In the genomic region with DNA sequence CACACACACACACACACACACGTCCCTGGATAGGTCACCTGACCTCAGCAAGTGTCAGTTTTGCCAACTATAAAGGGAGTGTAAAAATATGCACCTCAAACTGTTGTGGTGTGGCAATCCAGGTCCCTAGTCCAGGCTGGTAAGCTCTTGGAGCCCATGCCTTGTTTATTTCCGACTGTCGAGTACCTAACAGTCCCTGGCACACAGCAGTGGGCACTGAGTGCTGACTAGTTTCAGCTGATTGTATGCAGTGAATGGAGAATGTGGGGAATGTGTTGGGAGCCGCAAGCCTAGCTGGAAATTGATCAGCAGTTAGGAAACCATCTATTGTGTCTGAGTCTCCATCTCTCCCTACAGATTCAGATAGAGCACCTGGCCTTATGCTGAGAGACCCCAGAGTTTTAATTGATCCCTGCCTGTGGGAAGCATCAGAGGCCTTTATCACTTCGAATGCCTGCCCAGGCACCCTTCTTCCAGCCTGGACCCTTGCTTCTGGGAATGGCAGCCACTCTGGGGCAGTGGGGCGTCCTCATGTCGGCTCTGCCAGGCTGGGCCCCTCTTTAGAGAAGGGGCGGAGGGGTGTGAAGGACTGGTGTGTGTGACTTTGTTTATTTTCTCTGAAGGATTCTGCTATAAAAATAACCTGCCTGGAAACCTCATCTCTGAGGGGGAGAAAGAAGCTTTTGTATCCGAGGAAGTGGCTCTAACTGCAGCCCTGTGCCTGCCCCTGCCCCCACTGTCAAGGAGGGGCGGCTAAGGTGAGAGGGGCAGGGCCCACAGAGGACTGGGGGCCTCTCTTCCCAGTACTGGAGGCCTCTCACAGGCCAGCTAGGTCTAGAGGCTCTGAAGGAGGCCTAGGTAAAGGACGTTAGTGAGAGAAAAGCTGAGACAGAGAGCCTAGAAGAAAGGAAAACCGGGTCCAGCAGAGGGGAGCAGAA, we compare ENCODE assay signal across 14 mouse cellular contexts. TPM values are rescaled to one million over a fixed set of nuclear protein-coding genes. Genes with fewer than 3 reads are reported as not detected.
A peak's percentile ranks its signal among the peaks of the same experiment; 100 is the strongest.
DNase-seq lines count a peak whose midpoint lies in the region; ATAC-seq lines count a peak whose summit lies in the region.
"Had no signal": no experiment of that assay in that cellular context is flagged by ENCODE, and none has a peak within 500 bp of the region (broad histone marks: within the 10 kb centered on the region; RNA-seq: fewer than 3 reads in every experiment).

No protein-coding gene starts in this region.

- peak; percentile 62; the same call in 1 of the 2 replicates for ATAC-seq in kidney, embryonic 16.5 days (ENCODE audit: low FRiP score, low TSS enrichment)
- peak; percentile 65 for ATAC-seq in embryonic facial prominence, embryonic 14.5 days (ENCODE audit: low read depth)
- 0 out of 2 replicates have a peak, but pooled peaks have one; percentile 47 for ATAC-seq in intestine, embryonic 14.5 days (replicated peaks; ENCODE audit: low FRiP score, low TSS enrichment, low read depth)
- no peak for ATAC-seq in midbrain, embryonic 14.5 days (ENCODE audit: low FRiP score, low TSS enrichment)

- no peak overlapping the region for H3K4me3 ChIP-seq in kidney, embryonic 16.5 days (ENCODE audit: low read length)
- H3K4me3 ChIP-seq in embryonic facial prominence, embryonic 14.5 days (ENCODE audit: low read depth, low read length): no peak overlapping the region
- no peak overlapping the region for H3K4me3 ChIP-seq in intestine, embryonic 14.5 days (ENCODE audit: low read depth, low read length)
- no peak overlapping the region for H3K4me3 ChIP-seq in midbrain, embryonic 14.5 days (replicated peaks; ENCODE audit: low read depth, low read length)
- H3K4me3 ChIP-seq: stomach, embryonic 15.5 days had no signal

- no peak overlapping the region for H3K4me2 ChIP-seq in kidney, embryonic 16.5 days (replicated peaks; ENCODE audit: low read depth, low read length)
- no peak overlapping the region for H3K4me2 ChIP-seq in embryonic facial prominence, embryonic 14.5 days (ENCODE audit: low read depth, low read length)
- no peak overlapping the region for H3K4me2 ChIP-seq in intestine, embryonic 14.5 days (ENCODE audit: low read length)
- no peak overlapping the region for H3K4me2 ChIP-seq in midbrain, embryonic 14.5 days (ENCODE audit: low read length)
- H3K4me2 ChIP-seq: stomach, embryonic 15.5 days had no signal

- H3K9ac ChIP-seq in kidney, embryonic 16.5 days (replicated peaks; ENCODE audit: low read length): peak overlapping the region; percentile 42; the same call in 1 of the 2 replicates
- peak overlapping the region; percentile 45; the same call in 1 of the 2 replicates for H3K9ac ChIP-seq in embryonic facial prominence, embryonic 14.5 days (ENCODE audit: low read depth, low read length)
- peak overlapping the region; percentile 22; the same call in 1 of the 2 replicates for H3K9ac ChIP-seq in intestine, embryonic 14.5 days (ENCODE audit: low read length)
- H3K9ac ChIP-seq in midbrain, embryonic 14.5 days (replicated peaks; ENCODE audit: low read length): no peak overlapping the region
- H3K9ac ChIP-seq: stomach, embryonic 15.5 days had no signal

- 25% methylated on average over 12 of the region's 12 CpGs for WGBS in kidney, embryonic 16.5 days
- WGBS in embryonic facial prominence, embryonic 14.5 days: 29% methylated on average over 12 of the region's 12 CpGs
- WGBS in intestine, embryonic 14.5 days: 24% methylated on average over 12 of the region's 12 CpGs
- WGBS in midbrain, embryonic 14.5 days: 43% methylated on average over 12 of the region's 12 CpGs

- no peaks in the 10 kb centered on the region for H3K27me3 ChIP-seq in kidney, embryonic 16.5 days (ENCODE audit: insufficient read depth, low read length)
- H3K27me3 ChIP-seq in embryonic facial prominence, embryonic 14.5 days (replicated peaks; ENCODE audit: control insufficient read depth, insufficient read depth, low read length): no peaks in the 10 kb centered on the region
- no peaks in the 10 kb centered on the region for H3K27me3 ChIP-seq in intestine, embryonic 14.5 days (replicated peaks; ENCODE audit: control insufficient read depth, insufficient read depth, low read length)
- no peaks in the 10 kb centered on the region for H3K27me3 ChIP-seq in midbrain, embryonic 14.5 days (ENCODE audit: control insufficient read depth, insufficient read depth, low read length)
- H3K27me3 ChIP-seq: stomach, embryonic 15.5 days had no signal

- H3K4me1 ChIP-seq in kidney, embryonic 16.5 days (ENCODE audit: insufficient read depth, low read length): peaks cover 40% of the 10 kb centered on the region
- peaks cover 34% of the 10 kb centered on the region for H3K4me1 ChIP-seq in embryonic facial prominence, embryonic 14.5 days (ENCODE audit: control insufficient read depth, insufficient read depth, low read length)
- H3K4me1 ChIP-seq in intestine, embryonic 14.5 days (replicated peaks; ENCODE audit: control insufficient read depth, insufficient read depth, low read length): peaks cover 19% of the 10 kb centered on the region
- 0 out of 2 replicates have a peak, but pooled peaks cover 10% of the 10 kb centered on the region for H3K4me1 ChIP-seq in midbrain, embryonic 14.5 days (ENCODE audit: control insufficient read depth, insufficient read depth, low read length)

- no peaks in the 10 kb centered on the region for H3K36me3 ChIP-seq in kidney, embryonic 16.5 days (ENCODE audit: insufficient read depth, low read length)
- no peaks in the 10 kb centered on the region for H3K36me3 ChIP-seq in embryonic facial prominence, embryonic 14.5 days (ENCODE audit: control insufficient read depth, insufficient read depth, low read length)
- no peaks in the 10 kb centered on the region for H3K36me3 ChIP-seq in intestine, embryonic 14.5 days (ENCODE audit: control insufficient read depth, insufficient read depth, low read length)
- H3K36me3 ChIP-seq in midbrain, embryonic 14.5 days (ENCODE audit: control insufficient read depth, insufficient read depth, low read length): no peaks in the 10 kb centered on the region
- H3K36me3 ChIP-seq: stomach, embryonic 15.5 days had no signal

- H3K9me3 ChIP-seq in kidney, embryonic 16.5 days (ENCODE audit: low read length): no peaks in the 10 kb centered on the region
- H3K9me3 ChIP-seq in embryonic facial prominence, embryonic 14.5 days (ENCODE audit: control insufficient read depth, low read length): no peaks in the 10 kb centered on the region
- no peaks in the 10 kb centered on the region for H3K9me3 ChIP-seq in intestine, embryonic 14.5 days (ENCODE audit: control insufficient read depth, low read length)
- no peaks in the 10 kb centered on the region for H3K9me3 ChIP-seq in midbrain, embryonic 14.5 days (ENCODE audit: control insufficient read depth, low read length)
- H3K9me3 ChIP-seq: stomach, embryonic 15.5 days had no signal

- DNase-seq in kidney, adult 8-10 months: no peak
- DNase-seq in embryonic facial prominence, embryonic 14.5 days (ENCODE audit: low spot score): no peak
- DNase-seq in intestine, embryonic 14.5 days (ENCODE audit: low spot score): no peak
- DNase-seq in midbrain, embryonic 14.5 days: no peak
- DNase-seq in layer of hippocampus, adult 9-10 months (ENCODE audit: low spot score): no peak
- no peak for DNase-seq in thymus, postnatal 14 days
- DNase-seq in thymus, adult 18-20 months: no peak
- DNase-seq: adrenal gland, adult 8-10 months; cerebellum, postnatal 14 days; gastrocnemius, postnatal 14 days; retina, postnatal 1 day had no signal

- peak overlapping the region; percentile 69 for H3K27ac ChIP-seq in kidney, embryonic 16.5 days (ENCODE audit: low read length)
- H3K27ac ChIP-seq in embryonic facial prominence, embryonic 14.5 days (replicated peaks; ENCODE audit: low read depth, low read length): peak overlapping the region; percentile 59
- H3K27ac ChIP-seq in intestine, embryonic 14.5 days (ENCODE audit: low read depth): no peak overlapping the region; the same call in 1 of the 2 replicates
- peak overlapping the region; percentile 28; the same call in 1 of the 2 replicates for H3K27ac ChIP-seq in midbrain, embryonic 14.5 days (replicated peaks; ENCODE audit: low read depth, low read length)
- H3K27ac ChIP-seq: macrophage; stomach, embryonic 15.5 days had no signal

RNA-seq across cellular contexts. Expression of a gene that starts 22.7 kb away (rescaled TPM):
- 19.0 and 19.5 TPM in 2 replicates for polyA plus RNA-seq in kidney, embryonic 16.5 days (2015; fragmentation: Nextera tagmentation; extraction: Ambion mirVana)
- polyA plus RNA-seq in embryonic facial prominence, embryonic 14.5 days (2014; fragmentation: Nextera tagmentation; extraction: Ambion mirVana): 372 and 595 TPM in 2 replicates
- 2.3 and 4.5 TPM in 2 replicates for polyA plus RNA-seq in intestine, embryonic 14.5 days (2014; fragmentation: Nextera tagmentation; extraction: Ambion mirVana)
- polyA plus RNA-seq in midbrain, embryonic 14.5 days (2014; fragmentation: Nextera tagmentation; extraction: Ambion mirVana): 39.3 and 45.2 TPM in 2 replicates
- polyA plus RNA-seq: macrophage had no signal
